Mouse (Mus musculus): ENCODE measurements at regions not wholly inside any gene's neighbourhood (a gene's known extent, or its start where the extent isn't known, plus 50 kb on each side); places are given as distances from the start of the nearest gene placed in this dataset.

GRCm38 (mm10) chr4:142367774-142368173 is 128.6 kb upstream of the Kazn start:
- DNase-seq (ENCODE audit: low read depth), result no peak

GRCm38 (mm10) chr4:142362071-142362470 is 122.9 kb upstream of the Kazn start:
- DNase-seq (ENCODE audit: low read depth), result no peak

- no peak for DNase-seq (ENCODE audit: low read depth)
Observed at GRCm38 (mm10) chr4:142358866-142359265, 119.7 kb upstream of the Kazn start.

- DNase-seq (ENCODE audit: low read depth), result no peak
Observed at GRCm38 (mm10) chr4:142355387-142355786, 116.2 kb upstream of the Kazn start.

- no peak for DNase-seq (ENCODE audit: low read depth)
Observed at GRCm38 (mm10) chr4:142353526-142353925, 114.3 kb upstream of the Kazn start.

GRCm38 (mm10) chr4:142351831-142352230 is 112.6 kb upstream of the Kazn start:
- DNase-seq (ENCODE audit: low read depth), result no peak

GRCm38 (mm10) chr4:142350986-142351385 is 111.8 kb upstream of the Kazn start:
- no peak for DNase-seq (ENCODE audit: low read depth)

GRCm38 (mm10) chr4:142348910-142349309 is 109.7 kb upstream of the Kazn start:
- no peak for DNase-seq (ENCODE audit: low read depth)

- no peak for DNase-seq (ENCODE audit: low read depth)
Observed at GRCm38 (mm10) chr4:142342482-142343206, 103.4 kb upstream of the Kazn start.

GRCm38 (mm10) chr4:142341305-142341704 is 102.1 kb upstream of the Kazn start:
- DNase-seq (ENCODE audit: low read depth), result no peak

- no peak for DNase-seq (ENCODE audit: low read depth)
Observed at GRCm38 (mm10) chr4:142340057-142340456, 100.9 kb upstream of the Kazn start.

- DNase-seq (ENCODE audit: low read depth), result no peak
Observed at GRCm38 (mm10) chr4:142337701-142338100, 98.5 kb upstream of the Kazn start.

GRCm38 (mm10) chr4:142336943-142337342 is 97.7 kb upstream of the Kazn start:
- DNase-seq (ENCODE audit: low read depth), result no peak

- DNase-seq (ENCODE audit: low read depth), result no peak
Observed at GRCm38 (mm10) chr4:142334084-142334483, 94.9 kb upstream of the Kazn start.

- DNase-seq (ENCODE audit: low read depth), result no peak
Observed at GRCm38 (mm10) chr4:142330599-142330998, 91.4 kb upstream of the Kazn start.

- no peak for DNase-seq (ENCODE audit: low read depth)
Observed at GRCm38 (mm10) chr4:142329600-142329999, 90.4 kb upstream of the Kazn start.

- no peak for DNase-seq (ENCODE audit: low read depth)
Observed at GRCm38 (mm10) chr4:142326511-142326910, 87.3 kb upstream of the Kazn start.

- no peak for DNase-seq (ENCODE audit: low read depth)
Observed at GRCm38 (mm10) chr4:142321209-142321863, 82.1 kb upstream of the Kazn start.

- no peak for DNase-seq (ENCODE audit: low read depth)
Observed at GRCm38 (mm10) chr4:142310282-142310681, 71.1 kb upstream of the Kazn start.

- no peak for DNase-seq (ENCODE audit: low read depth)
Observed at GRCm38 (mm10) chr4:142308271-142308670, 69.1 kb upstream of the Kazn start.

- no peak for DNase-seq (ENCODE audit: low read depth)
Observed at GRCm38 (mm10) chr4:142307321-142307720, 68.1 kb upstream of the Kazn start.

GRCm38 (mm10) chr4:142306076-142306475 is 66.9 kb upstream of the Kazn start:
- no peak for DNase-seq (ENCODE audit: low read depth)

GRCm38 (mm10) chr4:142303374-142304020 is 64.3 kb upstream of the Kazn start:
- DNase-seq (ENCODE audit: low read depth), result no peak
